Mouse (Mus musculus): Measurements from ENCODE around the gene Aptx. TPM values are rescaled to one million over a fixed set of nuclear protein-coding genes. Genes with fewer than 3 reads are reported as not detected.

The Aptx gene
- polyA plus RNA-seq (2015; fragmentation: Nextera tagmentation; extraction: Ambion mirVana) = 41.0 and 41.2 TPM in 2 replicates

DNA sequence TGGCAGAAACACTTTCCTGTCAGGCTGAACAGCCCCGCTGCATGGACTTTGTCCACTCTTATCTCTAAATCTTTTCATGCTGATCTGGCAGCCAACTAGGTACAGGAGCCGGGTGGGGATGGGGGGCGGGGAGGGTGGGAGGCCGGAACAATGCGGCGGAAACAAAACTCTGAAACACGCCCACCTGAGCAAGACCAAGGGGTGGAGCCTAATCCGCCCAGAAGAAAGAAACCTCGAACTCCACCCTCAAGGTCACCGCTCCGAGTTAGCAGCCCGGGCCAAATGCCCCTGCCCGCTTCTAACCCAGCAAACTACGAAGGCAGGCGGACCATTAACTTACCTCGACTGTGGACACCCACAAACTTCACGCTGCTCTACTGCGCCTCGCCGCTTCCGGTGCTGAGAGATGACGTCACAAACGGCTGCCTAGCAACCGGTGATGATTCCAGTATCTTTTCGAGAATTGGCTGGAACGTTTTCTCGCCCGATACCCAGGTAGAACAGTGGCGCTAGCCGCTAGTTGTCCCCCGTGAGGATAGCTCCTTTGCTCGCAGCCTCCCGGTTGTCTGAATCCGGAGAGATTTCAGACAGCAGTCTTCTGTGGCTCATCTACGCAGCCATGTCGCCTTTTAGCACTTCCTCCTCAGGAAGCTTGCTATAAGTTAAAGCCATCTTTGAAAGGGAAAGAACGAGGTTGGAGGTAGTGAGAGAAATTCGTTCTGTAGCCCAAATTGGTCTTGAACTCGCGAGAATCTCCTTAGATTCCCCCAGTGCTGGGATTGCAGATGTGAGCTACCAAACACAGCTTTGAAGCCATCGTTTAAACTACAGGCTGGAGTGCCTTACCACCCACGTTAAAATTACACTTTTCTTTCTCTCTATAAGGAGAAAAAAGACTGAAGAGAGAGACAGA lies at the start of gene Aptx:
TSS of gene Aptx (minus strand) at position 398 of the 913 bp plus-strand sequence.
- H3K27me3 ChIP-seq (replicated peaks) = no peaks in the 10 kb centered on the region
- no peaks in the 10 kb centered on the region for H3K9me3 ChIP-seq (replicated peaks)
- peak within 1 kb of the TSS; percentile 69 for H3K9ac ChIP-seq (replicated peaks)
- H3K4me2 ChIP-seq = peak within 1 kb of the TSS; percentile 66
- H3K4me1 ChIP-seq = peaks cover 25% of the 10 kb centered on the region
- H3K27ac ChIP-seq (replicated peaks) = peak within 1 kb of the TSS; percentile 98
- WGBS = under 1% methylated on average over 42 of the region's 42 CpGs
- H3K4me3 ChIP-seq (replicated peaks) = peak within 1 kb of the TSS; percentile 75
- no peaks in the 10 kb centered on the region for H3K36me3 ChIP-seq
- ATAC-seq (ENCODE audit: low FRiP score) = peak; percentile 96

DNA sequence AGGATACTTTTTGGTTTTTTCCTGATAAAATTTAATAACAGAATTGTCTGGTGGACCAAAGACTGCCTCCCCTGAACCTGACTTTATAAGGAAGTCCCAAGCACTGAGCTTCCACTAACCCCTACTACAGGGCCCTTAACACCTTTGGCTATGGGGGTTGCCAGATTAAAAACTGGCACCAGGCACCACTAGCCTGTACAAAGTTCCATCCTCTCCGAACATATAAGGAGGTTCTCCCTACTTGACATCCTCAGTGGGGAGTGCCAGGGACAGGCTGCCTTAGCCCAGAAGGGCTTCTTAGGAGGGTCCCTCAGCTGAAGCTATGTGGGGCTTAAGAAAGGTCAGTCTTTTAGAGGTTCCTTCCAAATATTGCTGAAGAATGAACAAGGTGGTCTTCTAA lies 32.4 kb upstream of the Aptx start:
- H3K9me3 ChIP-seq (replicated peaks) = no peaks in the 10 kb centered on the region
- no peak overlapping the region for H3K9ac ChIP-seq (replicated peaks)
- no peak overlapping the region for H3K4me3 ChIP-seq (replicated peaks)
- H3K27me3 ChIP-seq (replicated peaks) = no peaks in the 10 kb centered on the region
- no peaks in the 10 kb centered on the region for H3K4me1 ChIP-seq
- peaks cover 80% of the 10 kb centered on the region for H3K36me3 ChIP-seq
- ATAC-seq (ENCODE audit: low FRiP score) = no peak
- no peak overlapping the region for H3K4me2 ChIP-seq
- WGBS = 70% methylated on average over 1 of the region's 1 CpGs
- no peak overlapping the region for H3K27ac ChIP-seq (replicated peaks)

DNA sequence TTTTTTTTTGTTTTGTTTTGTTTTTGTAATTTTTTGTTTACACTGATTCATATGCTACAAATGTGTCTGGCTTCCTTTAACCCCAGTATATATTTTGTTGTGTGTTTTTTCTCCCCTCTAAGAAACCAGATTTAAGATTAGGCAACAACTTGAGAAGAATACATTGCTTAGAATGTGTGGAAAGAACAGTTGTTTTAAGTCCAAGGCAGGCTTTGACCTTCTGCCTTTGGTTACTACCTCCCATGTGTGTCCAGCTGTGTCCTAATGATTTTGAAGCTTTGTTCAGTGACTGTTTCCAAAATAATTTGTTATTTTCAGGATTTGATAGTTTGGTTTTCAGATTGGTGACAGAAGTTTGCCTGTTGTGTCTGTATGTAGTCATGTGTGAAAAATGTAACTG lies 28.3 kb upstream of the Aptx start:
- Histone ChIP-seq H3K4me2 (no peak overlapping the region), H3K9ac (replicated peaks) (no peak overlapping the region), H3K36me3 (peaks cover 77% of the 10 kb centered on the region), H3K27ac (replicated peaks) (no peak overlapping the region), H3K27me3 (replicated peaks) (no peaks in the 10 kb centered on the region), H3K9me3 (replicated peaks) (no peaks in the 10 kb centered on the region), H3K4me1 (peaks cover 16% of the 10 kb centered on the region), H3K4me3 (replicated peaks) (no peak overlapping the region)
- ATAC-seq (ENCODE audit: low FRiP score) = no peak

DNA sequence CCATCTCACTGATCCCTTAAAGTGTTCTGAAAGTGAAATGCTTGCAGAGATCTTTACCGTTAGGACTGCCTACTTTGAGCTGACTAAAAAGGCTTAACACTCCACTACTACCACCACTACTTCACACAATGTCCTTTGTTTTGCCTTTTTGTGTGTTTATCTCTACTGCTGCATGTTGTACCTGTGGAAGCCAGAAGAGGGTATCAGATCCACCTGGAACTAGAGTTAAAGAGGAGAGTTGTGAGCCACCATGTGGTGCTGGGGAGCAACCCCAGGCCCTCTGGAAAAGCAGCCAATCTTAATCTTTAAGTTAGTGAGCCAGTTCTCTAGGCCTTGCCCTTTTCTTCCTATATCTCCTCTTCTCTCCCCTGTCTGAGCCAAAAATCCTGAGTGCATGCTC lies 24.3 kb upstream of the Aptx start:
- no peak overlapping the region for H3K27ac ChIP-seq (replicated peaks)

DNA sequence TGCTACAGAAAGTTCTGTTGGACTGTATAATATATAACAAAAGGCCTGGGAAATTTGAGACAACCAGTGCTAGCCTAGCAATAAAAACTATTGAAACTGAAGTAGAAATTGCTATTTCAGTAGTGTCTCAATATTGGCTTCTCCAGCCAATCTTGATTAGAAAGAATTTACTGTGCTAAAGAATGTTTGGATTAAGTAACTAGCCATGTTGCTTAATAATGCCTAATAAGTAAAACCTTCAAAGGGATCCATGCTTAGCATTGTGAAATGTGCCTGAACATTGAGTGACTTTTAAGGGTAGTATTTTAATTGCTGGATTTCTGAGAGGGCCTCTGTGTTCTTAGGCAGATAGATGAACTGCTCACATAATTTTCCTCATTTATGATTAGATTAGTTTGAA lies 22.6 kb upstream of the Aptx start:
- H3K36me3 ChIP-seq = peaks cover 41% of the 10 kb centered on the region
- no peak overlapping the region for H3K4me3 ChIP-seq (replicated peaks)
- no peak overlapping the region for H3K9ac ChIP-seq (replicated peaks)
- no peaks in the 10 kb centered on the region for H3K27me3 ChIP-seq (replicated peaks)
- peak overlapping the region; percentile 73; the same call in 1 of the 2 replicates for H3K4me2 ChIP-seq
- no peak for ATAC-seq (ENCODE audit: low FRiP score)
- H3K27ac ChIP-seq (replicated peaks) = no peak overlapping the region
- no peaks in the 10 kb centered on the region for H3K9me3 ChIP-seq (replicated peaks)
- peaks cover 54% of the 10 kb centered on the region for H3K4me1 ChIP-seq

More for the DNA sequence above, 24.3 kb upstream of the Aptx start:
- peaks cover 55% of the 10 kb centered on the region for H3K36me3 ChIP-seq
- ATAC-seq (ENCODE audit: low FRiP score) = no peak
- H3K4me2 ChIP-seq = no peak overlapping the region
- no peak overlapping the region for H3K4me3 ChIP-seq (replicated peaks)
- H3K27me3 ChIP-seq (replicated peaks) = no peaks in the 10 kb centered on the region
- no peak overlapping the region for H3K9ac ChIP-seq (replicated peaks)
- H3K9me3 ChIP-seq (replicated peaks) = no peaks in the 10 kb centered on the region
- 89% methylated on average over 1 of the region's 1 CpGs for WGBS
- peaks cover 44% of the 10 kb centered on the region for H3K4me1 ChIP-seq

DNA sequence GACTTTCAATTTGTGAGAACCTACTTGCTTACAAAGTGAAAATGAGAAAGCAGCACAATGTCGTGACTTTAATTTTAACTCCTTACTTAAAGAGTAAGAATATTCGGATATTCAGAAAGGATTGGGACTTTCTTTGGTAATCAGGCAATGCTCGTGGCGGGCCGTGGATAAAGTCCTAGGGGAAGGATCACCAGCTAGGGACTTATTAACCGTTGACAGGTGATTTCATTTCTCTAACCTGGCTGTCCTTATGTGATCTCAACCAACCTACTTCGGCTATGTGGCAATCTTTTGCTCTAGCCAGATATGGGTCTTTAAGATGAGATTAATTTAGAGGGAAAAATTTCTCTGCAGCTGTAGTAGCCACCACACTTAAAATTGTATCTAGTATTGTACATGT lies 22.1 kb upstream of the Aptx start:
- H3K9ac ChIP-seq (replicated peaks) = no peak overlapping the region
- no peaks in the 10 kb centered on the region for H3K27me3 ChIP-seq (replicated peaks)
- H3K9me3 ChIP-seq (replicated peaks) = no peaks in the 10 kb centered on the region
- H3K4me1 ChIP-seq = peaks cover 54% of the 10 kb centered on the region
- H3K4me3 ChIP-seq (replicated peaks) = no peak overlapping the region
- ATAC-seq (ENCODE audit: low FRiP score) = no peak
- WGBS = 87% methylated on average over 7 of the region's 7 CpGs
- peaks cover 38% of the 10 kb centered on the region for H3K36me3 ChIP-seq
- H3K4me2 ChIP-seq = peak overlapping the region; percentile 73
- no peak overlapping the region for H3K27ac ChIP-seq (replicated peaks)

DNA sequence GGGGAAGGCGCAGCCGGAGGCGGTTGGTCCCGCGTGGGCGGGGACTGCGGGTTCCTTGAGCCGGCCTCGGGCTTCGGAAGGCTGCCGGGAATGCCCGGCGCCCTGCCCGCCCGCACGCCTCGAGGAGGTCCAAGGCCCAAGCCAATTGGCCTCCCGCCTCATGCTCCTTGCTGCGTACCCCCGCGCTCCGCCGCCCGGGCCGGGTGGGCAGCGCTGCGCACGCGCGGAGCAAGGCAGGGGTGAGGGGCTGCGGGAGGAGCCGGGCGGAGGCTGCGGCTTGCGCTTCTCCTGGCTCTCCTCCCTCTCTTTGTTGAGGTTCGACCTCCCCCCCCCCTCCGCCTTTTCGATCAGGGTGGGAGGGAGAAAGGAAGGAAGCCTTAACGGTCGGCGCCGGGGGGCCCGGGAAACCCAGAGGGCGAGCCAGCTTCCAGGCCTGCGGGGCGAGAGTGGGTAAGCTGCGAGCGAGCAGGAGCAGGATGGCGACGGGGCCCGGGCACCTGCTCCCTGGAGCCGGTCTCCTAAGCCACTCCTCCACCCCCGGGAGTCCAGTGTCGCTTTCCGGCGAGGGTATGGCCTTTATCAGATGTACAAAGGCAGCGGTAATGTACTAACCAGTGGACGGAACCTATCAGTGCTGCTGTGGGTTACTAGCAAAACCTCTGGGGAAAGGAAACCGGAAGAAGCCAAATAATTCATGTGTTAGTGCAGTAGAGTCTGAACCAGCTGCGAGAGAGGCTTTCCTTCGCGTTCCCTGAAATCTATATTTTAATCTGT lies 19.9 kb upstream of the Aptx start:
- Histone ChIP-seq H3K4me1 (peaks cover 50% of the 10 kb centered on the region), H3K9ac (replicated peaks) (peak overlapping the region; percentile 86), H3K36me3 (peaks cover 21% of the 10 kb centered on the region), H3K4me2 (peak overlapping the region; percentile 73), H3K27ac (replicated peaks) (peak overlapping the region; percentile 99), H3K27me3 (replicated peaks) (no peaks in the 10 kb centered on the region), H3K9me3 (replicated peaks) (no peaks in the 10 kb centered on the region), H3K4me3 (replicated peaks) (peak overlapping the region; percentile 65)
- under 1% methylated on average over 51 of the region's 62 CpGs for WGBS
- peak; percentile 94 for ATAC-seq (ENCODE audit: low FRiP score)

DNA sequence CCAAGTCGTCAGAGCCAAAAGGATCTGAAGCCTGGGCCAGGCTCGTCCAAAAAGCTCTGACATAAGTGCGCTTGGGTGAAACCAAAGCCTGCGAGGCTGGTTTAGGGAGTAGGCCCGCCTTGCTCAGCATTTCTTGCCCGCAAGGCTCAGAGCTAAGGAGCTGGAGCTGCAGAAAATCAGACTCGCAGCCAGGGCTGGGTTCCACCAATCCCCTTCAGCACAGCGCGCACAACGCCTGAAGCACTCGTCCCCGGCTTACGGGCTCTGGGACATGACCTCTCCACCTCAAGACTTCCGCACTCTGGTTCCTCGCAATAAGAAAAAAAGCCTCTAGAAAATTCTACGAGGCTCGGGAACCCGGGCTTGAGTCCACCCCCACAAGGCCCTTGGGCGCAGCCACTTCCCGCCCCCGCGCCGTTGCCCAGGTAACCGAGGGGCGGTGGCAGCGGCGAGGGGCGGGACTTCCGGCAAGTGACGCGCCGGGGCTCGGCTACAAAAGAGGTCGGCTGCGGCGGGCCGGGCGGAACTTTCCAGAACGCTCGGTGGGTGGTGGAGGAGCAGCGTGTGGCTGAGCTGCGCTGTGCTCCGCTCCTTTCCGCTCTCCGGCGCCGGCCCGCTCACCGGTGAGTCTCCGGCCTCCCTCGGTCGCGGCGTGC lies 19.1 kb upstream of the Aptx start, which contains the start of gene Dnaja1:
TSS of gene Dnaja1 (plus strand) at position 140 of the 656 bp plus-strand sequence.
- peak; percentile 96 for ATAC-seq (ENCODE audit: low FRiP score)
- peak within 1 kb of the TSS; percentile 99 for H3K27ac ChIP-seq (replicated peaks)
- H3K4me2 ChIP-seq = peak within 1 kb of the TSS; percentile 73
- H3K4me1 ChIP-seq = peaks cover 45% of the 10 kb centered on the region
- WGBS = 2% methylated on average over 54 of the region's 54 CpGs
- no peaks in the 10 kb centered on the region for H3K9me3 ChIP-seq (replicated peaks)
- peaks cover 16% of the 10 kb centered on the region for H3K36me3 ChIP-seq
- peak within 1 kb of the TSS; percentile 65 for H3K4me3 ChIP-seq (replicated peaks)
- no peaks in the 10 kb centered on the region for H3K27me3 ChIP-seq (replicated peaks)
- H3K9ac ChIP-seq (replicated peaks) = peak within 1 kb of the TSS; percentile 86

DNA sequence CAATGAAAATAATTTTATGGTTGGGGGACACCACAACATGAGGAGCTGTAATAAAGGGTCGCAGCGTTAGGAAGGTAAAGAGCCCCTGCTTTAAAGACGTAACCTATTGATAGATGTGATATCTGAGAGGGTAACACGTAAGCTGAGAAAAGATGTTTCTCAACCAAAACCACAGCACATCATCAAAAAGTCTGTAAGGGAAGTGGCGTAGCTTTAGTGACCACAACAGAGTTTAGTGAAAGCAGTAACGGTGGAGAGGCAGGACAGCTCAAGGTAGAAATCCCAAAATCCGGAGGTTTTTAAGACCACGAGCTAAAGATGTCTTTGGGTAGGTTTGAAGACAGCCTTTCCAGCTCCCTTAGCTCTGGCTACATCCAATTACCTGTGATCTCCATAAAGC lies 17.9 kb upstream of the Aptx start:
- WGBS = 95% methylated on average over 8 of the region's 8 CpGs
- Histone ChIP-seq H3K36me3 (peaks cover 7% of the 10 kb centered on the region; the same call in 1 of the 2 replicates), H3K9me3 (replicated peaks) (no peaks in the 10 kb centered on the region), H3K9ac (replicated peaks) (no peak overlapping the region), H3K4me2 (peak overlapping the region; percentile 73; the same call in 1 of the 2 replicates), H3K4me1 (peaks cover 35% of the 10 kb centered on the region), H3K27me3 (replicated peaks) (no peaks in the 10 kb centered on the region), H3K4me3 (replicated peaks) (no peak overlapping the region), H3K27ac (replicated peaks) (peak overlapping the region; percentile 99)
- ATAC-seq (ENCODE audit: low FRiP score) = no peak

DNA sequence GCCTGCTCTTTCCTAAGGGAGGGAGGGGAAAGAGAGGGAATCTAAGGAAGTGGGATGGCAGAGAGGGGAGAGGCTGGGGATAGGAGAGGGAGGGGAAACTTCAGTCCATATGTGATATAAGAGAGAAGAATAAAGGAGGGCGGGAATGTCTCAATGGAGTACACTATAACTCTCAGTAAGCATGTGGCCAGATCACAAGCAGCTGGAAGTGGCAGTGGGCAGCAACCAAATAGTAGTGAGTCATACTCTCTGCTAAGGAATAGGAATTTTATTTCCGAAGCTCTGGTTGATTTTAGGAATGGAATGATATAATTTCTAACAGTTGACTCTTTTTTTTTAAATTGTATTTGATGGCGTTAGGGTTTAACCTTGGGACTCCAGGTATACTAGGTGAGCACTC lies 14.1 kb upstream of the Aptx start:
- no peaks in the 10 kb centered on the region for H3K27me3 ChIP-seq (replicated peaks)
- H3K4me1 ChIP-seq = peaks cover 11% of the 10 kb centered on the region
- no peak overlapping the region for H3K4me3 ChIP-seq (replicated peaks)
- no peak for ATAC-seq (ENCODE audit: low FRiP score)
- H3K9ac ChIP-seq (replicated peaks) = no peak overlapping the region
- no peaks in the 10 kb centered on the region for H3K36me3 ChIP-seq
- 93% methylated on average over 3 of the region's 3 CpGs for WGBS
- H3K27ac ChIP-seq (replicated peaks) = no peak overlapping the region
- H3K4me2 ChIP-seq = no peak overlapping the region
- H3K9me3 ChIP-seq (replicated peaks) = no peaks in the 10 kb centered on the region

DNA sequence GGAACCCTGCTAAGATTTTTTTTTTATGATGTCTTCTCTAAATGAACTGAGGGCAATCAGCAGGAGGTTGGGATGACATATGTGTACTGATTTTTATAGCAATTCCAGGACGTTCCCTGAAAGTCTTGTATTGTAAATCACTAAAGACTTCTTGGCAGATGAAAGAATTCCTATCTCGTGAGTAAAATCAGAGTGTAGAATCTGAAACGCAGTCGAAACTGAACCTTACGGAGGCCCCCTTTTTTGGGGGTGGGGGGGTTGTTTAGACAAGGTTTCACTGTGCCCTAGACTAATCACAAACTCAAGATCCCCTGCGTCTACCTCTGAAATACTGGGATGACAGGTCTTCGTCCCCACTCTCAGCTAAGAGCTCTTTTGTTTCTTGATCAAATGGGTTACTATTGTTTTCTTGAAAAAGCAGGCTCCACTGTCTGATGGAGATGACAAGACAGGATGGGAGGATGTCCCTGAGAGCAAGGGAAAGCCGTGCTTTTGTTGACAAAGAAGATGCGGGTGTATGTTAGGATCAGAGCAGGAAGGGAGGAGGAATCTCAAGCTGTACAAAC lies 799 bp upstream of the Aptx start:
- whole genome bisulfite sequencing = 16% methylated on average over 9 of the region's 9 CpGs

More for the DNA sequence above, 799 bp upstream of the Aptx start:
- Histone ChIP-seq H3K4me3 (replicated peaks) (peak overlapping the region; percentile 75), H3K9me3 (replicated peaks) (no peaks in the 10 kb centered on the region), H3K36me3 (no peaks in the 10 kb centered on the region), H3K9ac (replicated peaks) (peak overlapping the region; percentile 69), H3K4me1 (peaks cover 25% of the 10 kb centered on the region), H3K27me3 (replicated peaks) (no peaks in the 10 kb centered on the region), H3K4me2 (peak overlapping the region; percentile 66), H3K27ac (replicated peaks) (peak overlapping the region; percentile 98)
- no peak for ATAC-seq (ENCODE audit: low FRiP score)

Measured in neural tube, embryonic 15.5 days (tissue).